Mouse (Mus musculus) ES-E14 (cell line): Measurements from ENCODE around the gene Ripk1. TPM values are rescaled to one million over a fixed set of nuclear protein-coding genes. Genes with fewer than 3 reads are reported as not detected.

Source experiments
- DNase-seq: peaks from one replicate; pipeline ENCODE4 v3.0.0-alpha.2; 2013; ENCODE audit warnings: low read depth, low spot score
- H3K27ac ChIP-seq: 2 replicates; pipeline ENCODE4 v1.5.1; 2012; ENCODE audit warnings: low read depth, mild to moderate bottlenecking, low read length, moderate library complexity, mixed read lengths; ENCODE audit not compliant: poor library complexity, insufficient read depth, severe bottlenecking
- H3K36me3 ChIP-seq: 2 replicates; pipeline ENCODE4 v1.6.1; 2012; ENCODE audit warnings: mild to moderate bottlenecking, low read length, moderate library complexity, mixed read lengths; ENCODE audit not compliant: control insufficient read depth, poor library complexity, insufficient read depth, severe bottlenecking
- H3K4me1 ChIP-seq, 2 experiments: fragments of 150-350 bp in 1 of 2; sonication (generic) in 1 of 2; 2 replicates each; pipeline ENCODE4 v1.6.1; 2012; ENCODE audit warnings: low read length in 2 of 2, mild to moderate bottlenecking in 1 of 2, mixed read lengths in 1 of 2; ENCODE audit not compliant: control insufficient read depth in 2 of 2, insufficient read depth in 2 of 2, poor library complexity in 1 of 2
- H3K4me3 ChIP-seq, 2 experiments: fragments of 150-350 bp in 1 of 2; sonication (generic) in 1 of 2; 2 replicates each; pipeline ENCODE4 v1.5.1; 2012; ENCODE audit warnings: low read length in 2 of 2, low read depth in 1 of 2, mild to moderate bottlenecking in 1 of 2, mixed read lengths in 1 of 2; ENCODE audit not compliant: insufficient read depth in 1 of 2, poor library complexity in 1 of 2, severe bottlenecking in 1 of 2
- H3K9ac ChIP-seq: 2 replicates; pipeline ENCODE4 v1.6.1; 2012; ENCODE audit warnings: low read depth, mild to moderate bottlenecking, low read length, mixed read lengths; ENCODE audit not compliant: poor library complexity, insufficient read depth, severe bottlenecking
- H3K9me3 ChIP-seq: fragments of 150-350 bp; sonication (generic); 2 replicates; pipeline ENCODE4 v1.6.1; 2012; ENCODE audit warnings: low read depth, mild to moderate bottlenecking, low read length; ENCODE audit not compliant: control insufficient read depth, insufficient read depth
- CHD2 ChIP-seq: IDR thresholded peaks from 2 replicates; pipeline ENCODE4 v1.6.1; 2014; ENCODE audit warnings: mild to moderate bottlenecking, low read depth, low read length, inconsistent platforms
- HCFC1 ChIP-seq: IDR thresholded peaks from 2 replicates; pipeline ENCODE4 v1.6.1; 2012; ENCODE audit warnings: low read length, inconsistent platforms, borderline replicate concordance; ENCODE audit not compliant: insufficient read depth
- MAFK ChIP-seq: IDR thresholded peaks from 2 replicates; pipeline ENCODE4 v1.6.1; 2014; ENCODE audit warnings: mild to moderate bottlenecking, low read depth, low read length, inconsistent platforms; ENCODE audit not compliant: insufficient read depth
- ZC3H11A ChIP-seq: IDR thresholded peaks from 2 replicates; pipeline ENCODE4 v1.6.1; 2012; ENCODE audit warnings: low read depth, mild to moderate bottlenecking, inconsistent platforms, low read length, borderline replicate concordance
- ZNF384 ChIP-seq: IDR thresholded peaks from 2 replicates; pipeline ENCODE4 v1.6.1; 2012; ENCODE audit warnings: low read depth, low read length, inconsistent platforms
- in situ Hi-C, 2 experiments: fragments of 600-800 bp; cut with MboI; formaldehyde crosslinking; loops; one replicate each; pipeline ENCODE4 v1.15.1; 2025; ENCODE audit warnings: low sequenced_read_pairs in 2 of 2, inconsistent platforms in 1 of 2; ENCODE audit not compliant: unreplicated experiment in 2 of 2
- total RNA-seq: library from RNA; depleted of rRNA; stranded (reverse); fragments of 300-350 nt; gene quantifications from 2 replicates; pipeline ENCODE4 v1.2.3, GENCODE M21; 2012

Gene Ripk1
- total RNA-seq, 1 experiment = 10.0 TPM

- Histone ChIP-seq H3K4me3 (no peak overlapping the region), H3K9ac (no peak overlapping the region), H3K36me3 (no peaks in the 10 kb centered on the region; the same call in 1 of the 2 replicates), H3K27ac (no peak overlapping the region), H3K4me1 (peaks cover 0 to 3% of the 10 kb centered on the region in 2 experiments; a peak in 1 of 4 replicates), H3K9me3 (no peaks in the 10 kb centered on the region)
- DNase-seq = no peak
- TF ChIP-seq ZC3H11A = no peak
- TF ChIP-seq CHD2 = no peak
- no peak for TF ChIP-seq HCFC1
- no peak for TF ChIP-seq MAFK
- no peak for TF ChIP-seq ZNF384
- in situ Hi-C loops = no loop called here
Observed at GRCm38 (mm10) chr13:34050479-34050878, 48.3 kb downstream of the Ripk1 start.

GRCm38 (mm10) chr13:34051692-34052091 is 49.5 kb downstream of the Ripk1 start:
- in situ Hi-C loops = no loop called here
- DNase-seq = no peak
- H3K36me3 ChIP-seq = no peaks in the 10 kb centered on the region; the same call in 1 of the 2 replicates

GRCm38 (mm10) chr13:34053673-34054282 is 51.6 kb downstream of the Ripk1 start:
- no peaks in the 10 kb centered on the region for H3K9me3 ChIP-seq
- in situ Hi-C loops = no loop called here
- DNase-seq = no peak

More at GRCm38 (mm10) chr13:34051692-34052091, 49.5 kb downstream of the Ripk1 start:
- Histone ChIP-seq H3K4me1 (peaks cover 0 to 3% of the 10 kb centered on the region in 2 experiments; a peak in 1 of 4 replicates), H3K27ac (no peak overlapping the region), H3K9ac (no peak overlapping the region), H3K4me3 (no peak overlapping the region), H3K9me3 (no peaks in the 10 kb centered on the region)
- TF ChIP-seq HCFC1 (no peak), ZNF384 (no peak), MAFK (no peak)

GRCm38 (mm10) chr13:34054391-34054790 is 52.2 kb downstream of the Ripk1 start:
- Histone ChIP-seq H3K9me3 (no peaks in the 10 kb centered on the region), H3K4me1 (peaks cover 0 to 3% of the 10 kb centered on the region in 2 experiments; a peak in 1 of 4 replicates), H3K9ac (no peak overlapping the region), H3K4me3 (no peak overlapping the region), H3K36me3 (no peaks in the 10 kb centered on the region), H3K27ac (no peak overlapping the region)
- no peak for DNase-seq
- TF ChIP-seq MAFK (no peak), ZC3H11A (no peak), HCFC1 (no peak), CHD2 (no peak), ZNF384 (no peak)
- in situ Hi-C loops = no loop called here

More at GRCm38 (mm10) chr13:34053673-34054282, 51.6 kb downstream of the Ripk1 start:
- TF ChIP-seq MAFK (no peak), HCFC1 (no peak), CHD2 (no peak), ZNF384 (no peak), ZC3H11A (no peak)
- Histone ChIP-seq H3K4me1 (peaks cover 0 to 3% of the 10 kb centered on the region in 2 experiments; a peak in 1 of 4 replicates), H3K9ac (no peak overlapping the region), H3K36me3 (no peaks in the 10 kb centered on the region), H3K27ac (no peak overlapping the region), H3K4me3 (no peak overlapping the region)

- no peak for TF ChIP-seq HCFC1
- TF ChIP-seq ZNF384 = no peak
- TF ChIP-seq MAFK = no peak
- TF ChIP-seq ZC3H11A = no peak
- no peak for TF ChIP-seq CHD2
- DNase-seq = no peak
- Histone ChIP-seq H3K9ac (no peak overlapping the region), H3K27ac (no peak overlapping the region), H3K36me3 (no peaks in the 10 kb centered on the region), H3K9me3 (no peaks in the 10 kb centered on the region), H3K4me3 (no peak overlapping the region), H3K4me1 (peaks cover 0 to 3% of the 10 kb centered on the region in 2 experiments; a peak in 1 of 4 replicates)
- in situ Hi-C loops = no loop called here
Observed at GRCm38 (mm10) chr13:34054983-34055382, 52.8 kb downstream of the Ripk1 start.
